Mouse (Mus musculus): ENCODE measurements around the gene C1qtnf5. TPM values are rescaled to one million over a fixed set of nuclear protein-coding genes. Genes with fewer than 3 reads are reported as not detected.

C1qtnf5 gene
- total RNA-seq, 2 experiments from 2014 or later = not detected

Other genes starting within 250 kb of the C1qtnf5 start
- gene Thy1, start 63.9 kb upstream of the C1qtnf5 start, total RNA-seq (2014; fragmentation: Nextera tagmentation) = 3.3 TPM in 1 of 2 replicates, not detected in the other
- not detected in 2 replicates for gene Thy1, start 63.9 kb upstream of the C1qtnf5 start, total RNA-seq (2017)
- 3.6 and 12.0 TPM in 2 replicates for gene Usp2, start 40.2 kb upstream of the C1qtnf5 start, total RNA-seq (2014; fragmentation: Nextera tagmentation)
- 1.2 and 3.1 TPM in 2 replicates for gene Usp2, start 40.2 kb upstream of the C1qtnf5 start, total RNA-seq (2017)
- gene Mfrp, start 5.5 kb upstream of the C1qtnf5 start, total RNA-seq (2014; fragmentation: Nextera tagmentation) = not detected in 2 replicates
- 0.15 TPM in 1 of 2 replicates, not detected in the other for gene Mfrp, start 5.5 kb upstream of the C1qtnf5 start, total RNA-seq (2017)
- gene Gm49380, start 6.3 kb downstream of the C1qtnf5 start, total RNA-seq (2014; fragmentation: Nextera tagmentation) = not detected in 2 replicates
- gene Gm49380, start 6.3 kb downstream of the C1qtnf5 start, total RNA-seq (2017) = not detected in 2 replicates
- 44.9 and 55.6 TPM in 2 replicates for gene Rnf26, start 6.3 kb downstream of the C1qtnf5 start, total RNA-seq (2014; fragmentation: Nextera tagmentation)
- 17.8 and 19.3 TPM in 2 replicates for gene Rnf26, start 6.3 kb downstream of the C1qtnf5 start, total RNA-seq (2017)
- not detected in 2 replicates for gene Mcam, start 27.2 kb downstream of the C1qtnf5 start, total RNA-seq (2014; fragmentation: Nextera tagmentation)
- gene Mcam, start 27.2 kb downstream of the C1qtnf5 start, total RNA-seq (2017) = 0.47 and 1.7 TPM in 2 replicates
- 89.7 and 108 TPM in 2 replicates for gene Cbl, start 126.8 kb downstream of the C1qtnf5 start, total RNA-seq (2014; fragmentation: Nextera tagmentation)
- 40.3 and 42.9 TPM in 2 replicates for gene Cbl, start 126.8 kb downstream of the C1qtnf5 start, total RNA-seq (2017)
- not detected in 2 replicates for gene Ccdc153, start 133.4 kb downstream of the C1qtnf5 start, total RNA-seq (2014; fragmentation: Nextera tagmentation)
- not detected in 2 replicates for gene Ccdc153, start 133.4 kb downstream of the C1qtnf5 start, total RNA-seq (2017)
- gene Pdzd3, start 144.2 kb downstream of the C1qtnf5 start, total RNA-seq (2014; fragmentation: Nextera tagmentation) = not detected in 2 replicates
- 0.22 TPM in 1 of 2 replicates, not detected in the other for gene Pdzd3, start 144.2 kb downstream of the C1qtnf5 start, total RNA-seq (2017)
- gene Nlrx1, start 161.4 kb downstream of the C1qtnf5 start, total RNA-seq (2014; fragmentation: Nextera tagmentation) = 4.9 and 11.1 TPM in 2 replicates
- gene Nlrx1, start 161.4 kb downstream of the C1qtnf5 start, total RNA-seq (2017) = 7.3 and 8.4 TPM in 2 replicates
- gene Abcg4, start 181.4 kb downstream of the C1qtnf5 start, total RNA-seq (2014; fragmentation: Nextera tagmentation) = 0.21 TPM in 1 of 2 replicates, not detected in the other
- gene Abcg4, start 181.4 kb downstream of the C1qtnf5 start, total RNA-seq (2017) = not detected in 2 replicates
- gene Hinfp, start 198.4 kb downstream of the C1qtnf5 start, total RNA-seq (2014; fragmentation: Nextera tagmentation) = 12.7 TPM in 2 replicates
- 11.6 and 12.2 TPM in 2 replicates for gene Hinfp, start 198.4 kb downstream of the C1qtnf5 start, total RNA-seq (2017)
- gene C2cd2l, start 213.0 kb downstream of the C1qtnf5 start, total RNA-seq (2014; fragmentation: Nextera tagmentation) = 8.3 and 17.5 TPM in 2 replicates
- 4.2 and 5.9 TPM in 2 replicates for gene C2cd2l, start 213.0 kb downstream of the C1qtnf5 start, total RNA-seq (2017)
- gene Dpagt1, start 218.8 kb downstream of the C1qtnf5 start, total RNA-seq (2014; fragmentation: Nextera tagmentation) = 41.0 and 48.8 TPM in 2 replicates
- gene Dpagt1, start 218.8 kb downstream of the C1qtnf5 start, total RNA-seq (2017) = 18.2 and 26.4 TPM in 2 replicates
- gene H2afx, start 227.4 kb downstream of the C1qtnf5 start, total RNA-seq (2014; fragmentation: Nextera tagmentation) = 76.3 and 96.9 TPM in 2 replicates
- gene H2afx, start 227.4 kb downstream of the C1qtnf5 start, total RNA-seq (2017) = 298 and 423 TPM in 2 replicates
- 64.3 and 92.6 TPM in 2 replicates for gene Hmbs, start 237.0 kb downstream of the C1qtnf5 start, total RNA-seq (2014; fragmentation: Nextera tagmentation)
- 32.2 and 47.4 TPM in 2 replicates for gene Hmbs, start 237.0 kb downstream of the C1qtnf5 start, total RNA-seq (2017)

Measured in granulocyte monocyte progenitor cell, adult 5-6 weeks (primary cell).